Mouse (Mus musculus) embryonic fibroblast, embryonic 13.5 days (primary cell): ENCODE measurements around the gene Pdik1l. TPM values are rescaled to one million over a fixed set of nuclear protein-coding genes. Genes with fewer than 3 reads are reported as not detected.
A peak's percentile ranks its signal among the peaks of the same experiment; 100 is the strongest.
"Not testable (repeated sequence)": the region's sequence is repeated elsewhere in the genome, so short reads cannot be mapped to it uniquely, and the experiment has no call there.

ENCODE experiments used
- H3K27ac ChIP-seq: 2 replicates; pipeline ENCODE4 v1.5.1; 2012; ENCODE audit warnings: low read length, control low read depth, inconsistent platforms; ENCODE audit not compliant: insufficient read depth
- H3K4me1 ChIP-seq: 2 replicates; pipeline ENCODE4 v1.6.1; 2011; ENCODE audit warnings: low read length; ENCODE audit not compliant: control insufficient read depth, insufficient read depth
- H3K4me3 ChIP-seq: 2 replicates; pipeline ENCODE4 v1.5.1; 2011; ENCODE audit warnings: mild to moderate bottlenecking, control low read depth, low read length; ENCODE audit not compliant: insufficient read depth
- CTCF ChIP-seq: IDR thresholded peaks from 2 replicates; pipeline ENCODE4 v1.5.1; 2011; ENCODE audit warnings: mild to moderate bottlenecking, control low read depth, low read length, moderate library complexity, borderline replicate concordance; ENCODE audit not compliant: insufficient read depth
- POLR2A ChIP-seq: IDR thresholded peaks from 2 replicates; pipeline ENCODE4 v1.6.1; 2011; ENCODE audit warnings: low read depth, mild to moderate bottlenecking, control low read depth, low read length, moderate library complexity
- polyA plus RNA-seq: library from polyadenylated mRNA; stranded (reverse); fragments of >200 nt; gene quantifications from 2 replicates; pipeline ENCODE4 v1.2.4, GENCODE M21; 2011; ENCODE audit warnings: low read depth; ENCODE audit not compliant: missing spikeins, insufficient read length

Pdik1l gene
- polyA plus RNA-seq, 1 experiment, result 10.3 TPM

GRCm38 (mm10) chr4:134300316-134300715 lies 12.6 kb upstream of the Pdik1l start:
- no peak for TF ChIP-seq POLR2A
- no peak for TF ChIP-seq CTCF
- H3K27ac ChIP-seq, result no peak overlapping the region
- no peak overlapping the region for H3K4me3 ChIP-seq
- H3K4me1 ChIP-seq, result no peaks in the 10 kb centered on the region

GRCm38 (mm10) chr4:134299498-134299810 lies 11.8 kb upstream of the Pdik1l start:
- H3K4me3 ChIP-seq, result no peak overlapping the region
- no peak overlapping the region for H3K27ac ChIP-seq
- H3K4me1 ChIP-seq, result no peaks in the 10 kb centered on the region
- TF ChIP-seq CTCF, result no peak
- TF ChIP-seq POLR2A, result no peak

- no peak overlapping the region for H3K27ac ChIP-seq
- H3K4me3 ChIP-seq, result no peak overlapping the region
- no peak for TF ChIP-seq POLR2A
- TF ChIP-seq CTCF, result no peak
- no peaks in the 10 kb centered on the region for H3K4me1 ChIP-seq
These were observed 11.2 kb upstream of the Pdik1l start for GRCm38 (mm10) chr4:134298626-134299497.

- Histone ChIP-seq H3K4me1 (no peaks in the 10 kb centered on the region), H3K4me3 (no peak overlapping the region), H3K27ac (no peak overlapping the region)
- TF ChIP-seq POLR2A, result no peak
- TF ChIP-seq CTCF, result no peak
These were observed 9.7 kb upstream of the Pdik1l start for GRCm38 (mm10) chr4:134297369-134297768.

GRCm38 (mm10) chr4:134296523-134296922 lies 8.8 kb upstream of the Pdik1l start:
- Histone ChIP-seq H3K4me1 (no peaks in the 10 kb centered on the region), H3K27ac (no peak overlapping the region), H3K4me3 (no peak overlapping the region)
- TF ChIP-seq POLR2A, result no peak
- no peak for TF ChIP-seq CTCF

GRCm38 (mm10) chr4:134296096-134296495 lies 8.4 kb upstream of the Pdik1l start:
- not testable (repeated sequence) for H3K4me1 ChIP-seq, H3K4me3 ChIP-seq, H3K27ac ChIP-seq

GRCm38 (mm10) chr4:134293692-134294163 lies 6.0 kb upstream of the Pdik1l start:
- Histone ChIP-seq H3K4me1 (0 out of 2 replicates have a peak, but pooled peaks cover 2% of the 10 kb centered on the region), H3K4me3 (no peak overlapping the region), H3K27ac (no peak overlapping the region)
- no peak for TF ChIP-seq POLR2A
- TF ChIP-seq CTCF, result no peak

- no peak overlapping the region for H3K27ac ChIP-seq
- H3K4me3 ChIP-seq, result no peak overlapping the region
- H3K4me1 ChIP-seq, result peaks cover 2% of the 10 kb centered on the region; the same call in 1 of the 2 replicates
- no peak for TF ChIP-seq CTCF
- no peak for TF ChIP-seq POLR2A
These were observed 5.5 kb upstream of the Pdik1l start for GRCm38 (mm10) chr4:134293061-134293691.

- peaks cover 2% of the 10 kb centered on the region; the same call in 1 of the 2 replicates for H3K4me1 ChIP-seq
- no peak overlapping the region for H3K4me3 ChIP-seq
- no peak overlapping the region for H3K27ac ChIP-seq
- TF ChIP-seq CTCF, result peak; percentile 79; the same call in 1 of the 2 replicates
- TF ChIP-seq POLR2A, result no peak
These were observed 4.4 kb upstream of the Pdik1l start for GRCm38 (mm10) chr4:134292067-134292466.

- Histone ChIP-seq H3K4me1 (peaks cover 2% of the 10 kb centered on the region; the same call in 1 of the 2 replicates), H3K27ac (no peak overlapping the region), H3K4me3 (peak overlapping the region; percentile 60)
- TF ChIP-seq CTCF (no peak), POLR2A (peak; percentile 24; the same call in 1 of the 2 replicates)
These were observed 932 bp upstream of the Pdik1l start for GRCm38 (mm10) chr4:134288397-134289256.
